Mouse (Mus musculus) liver, adult (tissue): Measurements from ENCODE around the gene Tmod3.

Experiments used
- GATA4 ChIP-seq: IDR thresholded peaks from 2 replicates; pipeline ENCODE4 v1.6.1; 2014; ENCODE audit warnings: mild to moderate bottlenecking, low read length; ENCODE audit not compliant: insufficient replicate concordance

The Tmod3 gene

GRCm38 (mm10) chr9:75559512-75560012, at the start of gene Tmod3:
Tmod3 (minus strand) TSS chr9:75559657.
- TF ChIP-seq GATA4: no peak

GRCm38 (mm10) chr9:75607496-75607895, 48.0 kb upstream of the Tmod3 start:
- TF ChIP-seq GATA4: no peak

- no peak for TF ChIP-seq GATA4
Measured at GRCm38 (mm10) chr9:75601510-75601909, 42.1 kb upstream of the Tmod3 start.

- no peak for TF ChIP-seq GATA4
Measured at GRCm38 (mm10) chr9:75600166-75600934, 40.9 kb upstream of the Tmod3 start.

- TF ChIP-seq GATA4: no peak
Measured at GRCm38 (mm10) chr9:75599191-75599841, 39.9 kb upstream of the Tmod3 start.

- TF ChIP-seq GATA4: no peak
Measured at GRCm38 (mm10) chr9:75597596-75597995, 38.1 kb upstream of the Tmod3 start.

- TF ChIP-seq GATA4: no peak
Measured at GRCm38 (mm10) chr9:75597036-75597435, 37.6 kb upstream of the Tmod3 start.

- no peak for TF ChIP-seq GATA4
Measured at GRCm38 (mm10) chr9:75593481-75593880, 34.0 kb upstream of the Tmod3 start.

- no peak for TF ChIP-seq GATA4
Measured at GRCm38 (mm10) chr9:75589850-75590790, 30.7 kb upstream of the Tmod3 start.

- TF ChIP-seq GATA4: no peak
Measured at GRCm38 (mm10) chr9:75581694-75582350, 22.4 kb upstream of the Tmod3 start.

GRCm38 (mm10) chr9:75579321-75579720, 19.9 kb upstream of the Tmod3 start:
- no peak for TF ChIP-seq GATA4

GRCm38 (mm10) chr9:75571036-75571942, 11.8 kb upstream of the Tmod3 start:
- TF ChIP-seq GATA4: no peak

GRCm38 (mm10) chr9:75568399-75568798, 8.9 kb upstream of the Tmod3 start:
- TF ChIP-seq GATA4: no peak

GRCm38 (mm10) chr9:75564892-75565291, 5.4 kb upstream of the Tmod3 start:
- TF ChIP-seq GATA4: no peak

GRCm38 (mm10) chr9:75563622-75564021, 4.2 kb upstream of the Tmod3 start:
- no peak for TF ChIP-seq GATA4
